Mouse (Mus musculus): ENCODE data around the gene Taf12.

The Taf12 gene

GRCm38 (mm10) chr4:132315711-132316110 lies 41.5 kb downstream of the Taf12 start:
- no peak for DNase-seq

- DNase-seq = no peak
Observed at GRCm38 (mm10) chr4:132326481-132326880, 52.3 kb downstream of the Taf12 start.

DNA sequence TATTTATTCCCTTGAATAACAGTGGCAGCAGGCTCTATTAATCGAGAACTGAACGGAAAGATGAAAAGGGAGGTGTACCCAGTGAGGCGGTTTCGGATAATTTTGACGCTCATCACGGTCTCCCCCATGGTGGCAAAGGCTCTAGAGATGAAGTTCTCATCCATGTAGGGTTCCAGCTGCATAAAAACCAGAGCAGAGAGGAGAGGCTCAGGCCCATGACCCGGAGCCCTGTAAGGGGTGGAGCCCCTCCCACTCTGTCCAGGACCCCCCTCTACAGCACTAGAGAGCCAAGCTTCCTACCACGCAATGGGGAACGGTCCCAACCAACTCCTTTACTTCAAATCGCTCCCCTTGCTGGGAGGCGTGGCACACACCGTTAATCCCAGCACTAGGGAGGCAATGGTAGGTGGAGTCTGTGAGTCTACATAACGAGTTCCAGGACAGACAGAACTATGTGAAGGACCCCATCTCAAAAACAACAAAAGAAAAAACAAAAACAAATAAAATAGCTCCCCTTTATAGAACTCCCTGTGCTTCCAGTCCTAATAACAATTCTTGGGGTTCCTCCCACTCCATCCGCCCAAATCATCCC lies 54.3 kb downstream of the Taf12 start:
- no peak for DNase-seq

DNA sequence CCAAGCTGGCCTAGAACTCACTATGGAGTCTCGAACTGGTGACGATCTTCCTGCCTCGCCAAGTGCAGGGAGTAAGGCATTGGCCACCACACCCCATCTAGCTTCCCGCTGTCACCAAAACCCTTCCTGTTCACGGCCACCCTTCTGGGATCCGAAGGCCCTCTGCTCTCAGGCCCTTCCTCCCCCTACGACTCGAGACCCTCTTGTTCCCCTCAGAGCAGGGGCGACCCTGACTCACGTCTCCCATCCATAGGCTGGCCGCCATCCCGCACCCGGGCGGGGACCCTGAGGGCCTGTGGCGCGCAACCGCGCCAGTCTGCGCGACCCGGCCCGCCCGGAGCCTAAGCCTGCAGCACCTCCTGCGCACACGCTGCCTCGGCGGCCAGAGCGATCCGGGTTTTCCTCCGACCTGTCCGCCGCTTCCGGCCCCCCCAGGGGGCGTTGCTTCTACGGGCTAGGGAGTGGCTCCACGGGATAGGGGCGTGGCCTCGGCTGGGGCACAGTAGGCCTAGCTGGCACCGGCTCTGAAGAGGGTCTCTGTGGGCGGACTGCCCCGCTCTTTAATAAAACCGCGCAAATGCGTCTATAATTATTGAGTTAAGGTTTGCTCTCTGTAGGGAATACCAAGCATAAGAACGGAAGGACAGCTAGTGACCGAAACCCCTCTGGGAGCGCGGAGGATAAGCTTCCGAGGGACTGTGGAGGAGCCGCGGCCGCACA lies 55.1 kb downstream of the Taf12 start, which contains the start of gene Trnau1ap:
TSS of gene Trnau1ap (minus strand) at position 424 of the 720 bp plus-strand sequence.
- peak; percentile 87 for DNase-seq

DNA sequence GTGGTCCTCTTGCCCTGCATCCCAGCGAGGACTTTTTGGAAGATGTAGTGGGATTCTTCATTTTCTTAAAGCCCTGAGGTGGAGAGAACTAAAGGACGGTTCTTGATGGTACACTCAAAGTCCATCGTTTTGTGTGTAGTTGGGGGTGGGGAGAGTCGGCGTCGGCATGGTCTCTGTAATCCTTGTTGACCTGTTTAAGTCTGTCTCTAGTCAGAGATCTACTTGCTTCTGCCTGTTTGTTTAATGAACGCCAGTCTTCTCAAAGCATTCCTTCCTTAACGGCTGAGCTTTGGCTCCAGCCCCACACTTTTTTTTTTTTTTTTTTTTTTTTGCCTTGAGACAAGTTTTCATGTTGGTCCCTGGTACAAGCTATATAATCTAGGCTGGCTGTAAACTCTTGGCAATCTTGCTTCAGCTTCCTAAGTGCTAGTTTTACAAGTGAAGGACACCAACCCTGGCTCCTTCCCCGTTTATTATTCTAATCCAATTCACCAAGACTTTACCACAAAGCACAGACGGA lies 55.7 kb downstream of the Taf12 start:
- no peak for DNase-seq

GRCm38 (mm10) chr4:132331960-132332359 lies 57.8 kb downstream of the Taf12 start:
- no peak for DNase-seq

DNA sequence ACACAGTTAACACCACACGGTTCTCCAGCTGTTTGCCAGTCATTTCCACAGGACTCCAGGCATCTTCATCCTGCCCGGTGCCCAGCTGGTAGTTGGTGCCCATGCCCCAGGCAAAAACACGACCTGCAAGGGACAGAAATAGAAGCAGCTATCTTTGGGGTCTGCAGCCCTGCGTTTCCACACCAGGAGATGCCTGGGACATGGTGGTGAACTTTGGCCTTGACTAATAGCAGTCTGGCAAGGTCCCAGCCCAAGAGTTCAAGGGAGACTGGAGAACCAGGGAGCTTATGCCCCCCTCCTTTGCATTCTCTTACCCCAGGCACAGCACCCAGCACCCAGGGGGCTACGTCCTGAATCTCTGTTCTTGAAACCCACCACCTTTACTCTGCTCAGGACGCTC lies 58.7 kb downstream of the Taf12 start:
- DNase-seq = no peak

- DNase-seq = no peak
Observed at GRCm38 (mm10) chr4:132338943-132339342, 64.8 kb downstream of the Taf12 start.

- DNase-seq = no peak
Observed at GRCm38 (mm10) chr4:132341451-132341850, 67.3 kb downstream of the Taf12 start.

DNA sequence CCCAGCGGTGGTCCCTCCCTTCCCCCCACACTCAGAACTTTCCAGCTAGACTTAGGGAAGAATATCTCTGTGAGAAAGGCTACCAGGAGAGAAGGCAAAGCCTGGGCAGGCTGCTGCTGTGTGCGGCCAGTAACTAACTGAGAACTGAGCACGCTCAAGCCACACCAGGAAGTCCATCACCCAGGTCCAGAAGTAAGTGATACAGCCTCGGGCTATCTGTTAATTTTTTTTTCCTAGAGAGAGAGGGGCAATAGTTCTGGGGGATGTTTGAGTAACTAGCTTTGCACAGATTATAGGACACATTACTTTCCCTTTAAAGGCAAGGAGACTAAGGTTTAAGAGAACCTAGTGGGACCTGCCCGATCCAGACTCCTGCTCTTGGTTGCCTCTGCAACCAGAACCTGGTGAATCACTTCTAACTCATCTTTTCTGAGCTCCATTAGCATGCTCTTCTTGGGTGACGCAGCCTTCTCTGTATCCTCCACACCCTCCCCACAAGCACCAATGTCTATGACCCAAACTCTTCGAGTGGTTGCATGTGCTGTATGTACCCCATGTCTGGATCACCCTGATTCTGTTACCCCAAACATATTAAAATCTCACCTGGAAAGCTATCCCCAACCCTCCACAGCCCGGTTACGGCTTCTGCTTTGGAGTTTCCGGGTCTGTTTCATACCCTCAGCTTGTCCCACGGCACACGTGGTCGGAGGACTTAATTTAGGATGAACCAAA lies 70.4 kb downstream of the Taf12 start:
- DNase-seq = no peak
